In genomic region chr9:37455868-37456267, GRCm38 (mm10) we compare ENCODE assay signal across 11 mouse cellular contexts. TPM values are rescaled to one million over a fixed set of nuclear protein-coding genes. Genes with fewer than 3 reads are reported as not detected.
DNase-seq lines count a peak whose midpoint lies in the region; ATAC-seq and TF ChIP-seq lines count a peak whose summit lies in the region.
"Had no signal": no experiment of that assay in that cellular context is flagged by ENCODE, and none has a peak within 500 bp of the region (broad histone marks: within the 10 kb centered on the region; RNA-seq: fewer than 3 reads in every experiment).

No protein-coding gene starts in this region.

- no peak overlapping the region for H3K9ac ChIP-seq in heart, embryonic 15.5 days
- no peak overlapping the region for H3K9ac ChIP-seq in hindbrain, embryonic 11.5 days (ENCODE audit: low read depth, low read length)
- H3K9ac ChIP-seq in midbrain, embryonic 12.5 days (replicated peaks), result no peak overlapping the region
- H3K9ac ChIP-seq: liver, embryonic 15.5 days had no signal

- no peaks in the 10 kb centered on the region for H3K36me3 ChIP-seq in heart, embryonic 15.5 days
- no peaks in the 10 kb centered on the region for H3K36me3 ChIP-seq in hindbrain, embryonic 11.5 days (ENCODE audit: control insufficient read depth, insufficient read depth, low read length)
- no peaks in the 10 kb centered on the region for H3K36me3 ChIP-seq in midbrain, embryonic 12.5 days
- H3K36me3 ChIP-seq: liver, embryonic 15.5 days had no signal

- 0 out of 2 replicates have a peak overlapping the region, but pooled peaks have one; percentile 44 for H3K4me3 ChIP-seq in heart, embryonic 15.5 days
- H3K4me3 ChIP-seq in hindbrain, embryonic 11.5 days (ENCODE audit: low read depth, low read length), result no peak overlapping the region
- H3K4me3 ChIP-seq in midbrain, embryonic 12.5 days, result no peak overlapping the region; the same call in 1 of the 2 replicates
- H3K4me3 ChIP-seq: liver, embryonic 15.5 days had no signal

- TF ChIP-seq CTCF in brain, embryonic 14.5 days (IDR thresholded peaks at IDR 0.05; ENCODE audit: borderline replicate concordance, extremely low read depth, insufficient read depth, insufficient read length), result no peak

- H3K27me3 ChIP-seq in heart, embryonic 15.5 days, result peaks cover 96% of the 10 kb centered on the region
- H3K27me3 ChIP-seq in hindbrain, embryonic 11.5 days (ENCODE audit: control insufficient read depth, insufficient read depth, low read length), result peaks cover 83% of the 10 kb centered on the region
- peaks cover 91% of the 10 kb centered on the region for H3K27me3 ChIP-seq in midbrain, embryonic 12.5 days

- no peak overlapping the region for H3K27ac ChIP-seq in heart, embryonic 15.5 days
- H3K27ac ChIP-seq in hindbrain, embryonic 11.5 days (ENCODE audit: low read depth, low read length), result no peak overlapping the region
- H3K27ac ChIP-seq in midbrain, embryonic 12.5 days (replicated peaks), result peak overlapping the region; percentile 64; the same call in 1 of the 2 replicates
- H3K27ac ChIP-seq: liver, embryonic 15.5 days had no signal

- TF ChIP-seq POLR2A in brain, embryonic 14.5 days (IDR thresholded peaks at IDR 0.05; ENCODE audit: borderline replicate concordance, extremely low read depth, insufficient read depth, insufficient read length, poor library complexity, severe bottlenecking), result no peak

- H3K4me1 ChIP-seq in heart, embryonic 15.5 days (replicated peaks), result peaks cover 21% of the 10 kb centered on the region
- H3K4me1 ChIP-seq in hindbrain, embryonic 11.5 days (replicated peaks; ENCODE audit: control insufficient read depth, insufficient read depth, low read length), result peaks cover 6% of the 10 kb centered on the region
- H3K4me1 ChIP-seq in midbrain, embryonic 12.5 days, result peaks cover 88% of the 10 kb centered on the region

- no peaks in the 10 kb centered on the region for H3K9me3 ChIP-seq in heart, embryonic 15.5 days (replicated peaks)
- H3K9me3 ChIP-seq in hindbrain, embryonic 11.5 days (ENCODE audit: control insufficient read depth, low read length), result no peaks in the 10 kb centered on the region
- H3K9me3 ChIP-seq in midbrain, embryonic 12.5 days, result no peaks in the 10 kb centered on the region
- H3K9me3 ChIP-seq: liver, embryonic 15.5 days had no signal

- no peak for DNase-seq in heart, postnatal 14 days
- DNase-seq in brain, embryonic 14.5 days (ENCODE audit: low read depth), result peak; percentile 38
- peak; percentile 29 for DNase-seq in hindbrain, embryonic 11.5 days (ENCODE audit: low spot score)
- no peak for DNase-seq in MN1 (ENCODE audit: low spot score)
- no peak for DNase-seq in adrenal gland, postnatal 10 days
- DNase-seq: heart, postnatal 10 days had no signal

- intact Hi-C loops in heart, postnatal 14 days (cut with DNase I), result no loop called here

- no peak for ATAC-seq in heart, embryonic 15.5 days (replicated peaks; ENCODE audit: insufficient number of reproducible peaks, insufficient read depth, low FRiP score, low read depth)
- no peak for ATAC-seq in hindbrain, embryonic 11.5 days (ENCODE audit: low FRiP score)
- no peak for ATAC-seq in midbrain, embryonic 12.5 days (ENCODE audit: low FRiP score, low read depth)
- no peak for ATAC-seq in megakaryocyte-erythroid progenitor cell, adult 5-6 weeks (replicated peaks; ENCODE audit: low FRiP score, low TSS enrichment, poor library complexity, severe bottlenecking)

- 4% methylated on average over 8 of the region's 8 CpGs for WGBS in heart, embryonic 15.5 days
- 2% methylated on average over 8 of the region's 8 CpGs for WGBS in hindbrain, embryonic 11.5 days
- WGBS in midbrain, embryonic 12.5 days, result 1% methylated on average over 8 of the region's 8 CpGs

- peak overlapping the region; percentile 71; the same call in 1 of the 2 replicates for H3K4me2 ChIP-seq in heart, embryonic 15.5 days
- H3K4me2 ChIP-seq in hindbrain, embryonic 11.5 days (replicated peaks; ENCODE audit: low read depth, low read length), result peak overlapping the region; percentile 6
- H3K4me2 ChIP-seq in midbrain, embryonic 12.5 days (replicated peaks), result peak overlapping the region; percentile 52
- H3K4me2 ChIP-seq: liver, embryonic 15.5 days had no signal

RNA-seq across cellular contexts. Expression of gene Robo3, which starts 22.8 kb away (rescaled TPM):
- 0.11 and 0.13 TPM in 2 replicates for polyA plus RNA-seq in heart, embryonic 15.5 days (2015; fragmentation: Nextera tagmentation; extraction: Ambion mirVana)
- not detected for total RNA-seq in heart, postnatal 14 days (2021)
- 33.5 and 41.6 TPM in 2 replicates for polyA plus RNA-seq in brain, embryonic 14.5 days (2012; rRNA removed)
- 120 TPM in 2 replicates for polyA plus RNA-seq in hindbrain, embryonic 11.5 days (2014; fragmentation: Nextera tagmentation; extraction: Ambion mirVana)
- polyA plus RNA-seq in midbrain, embryonic 12.5 days (2016; fragmentation: Nextera tagmentation; extraction: Ambion mirVana), result 52.2 and 65.0 TPM in 2 replicates
- 3.6 and 4.1 TPM in 2 replicates for total RNA-seq in megakaryocyte-erythroid progenitor cell, adult 5-6 weeks (2014; fragmentation: Nextera tagmentation)
- 1.1 and 1.3 TPM in 2 replicates for total RNA-seq in megakaryocyte-erythroid progenitor cell, adult 5-6 weeks (2017)
- total RNA-seq in adrenal gland, postnatal 10 days (2021), result under 1 TPM; 0.45 to 0.72 TPM
- total RNA-seq: heart, postnatal 10 days had no signal

RNA-seq across cellular contexts. Expression of gene Msantd2, which starts 33.3 kb away (rescaled TPM):
- polyA plus RNA-seq in heart, embryonic 15.5 days (2015; fragmentation: Nextera tagmentation; extraction: Ambion mirVana), result 9.5 and 14.8 TPM in 2 replicates
- 10 to 100 TPM; 10.5 to 11.3 TPM for total RNA-seq in heart, postnatal 14 days (2021)
- 65.0 and 72.6 TPM in 2 replicates for polyA plus RNA-seq in brain, embryonic 14.5 days (2012; rRNA removed)
- polyA plus RNA-seq in hindbrain, embryonic 11.5 days (2014; fragmentation: Nextera tagmentation; extraction: Ambion mirVana), result 41.1 and 42.3 TPM in 2 replicates
- polyA plus RNA-seq in midbrain, embryonic 12.5 days (2016; fragmentation: Nextera tagmentation; extraction: Ambion mirVana), result 45.7 and 53.3 TPM in 2 replicates
- 15.0 and 36.3 TPM in 2 replicates for total RNA-seq in megakaryocyte-erythroid progenitor cell, adult 5-6 weeks (2014; fragmentation: Nextera tagmentation)
- 17.1 and 21.6 TPM in 2 replicates for total RNA-seq in megakaryocyte-erythroid progenitor cell, adult 5-6 weeks (2017)
- 10 to 100 TPM; 14.7 to 22.5 TPM for total RNA-seq in adrenal gland, postnatal 10 days (2021)

RNA-seq across cellular contexts. Expression of gene Robo4, which starts 54.2 kb away (rescaled TPM):
- 9.2 and 10.8 TPM in 2 replicates for polyA plus RNA-seq in heart, embryonic 15.5 days (2015; fragmentation: Nextera tagmentation; extraction: Ambion mirVana)
- 10 to 100 TPM; 41.0 to 44.1 TPM for total RNA-seq in heart, postnatal 14 days (2021)
- 4.8 and 7.2 TPM in 2 replicates for polyA plus RNA-seq in brain, embryonic 14.5 days (2012; rRNA removed)
- 5.5 and 6.8 TPM in 2 replicates for polyA plus RNA-seq in hindbrain, embryonic 11.5 days (2014; fragmentation: Nextera tagmentation; extraction: Ambion mirVana)
- 6.1 and 6.2 TPM in 2 replicates for polyA plus RNA-seq in midbrain, embryonic 12.5 days (2016; fragmentation: Nextera tagmentation; extraction: Ambion mirVana)
- total RNA-seq in megakaryocyte-erythroid progenitor cell, adult 5-6 weeks (2014; fragmentation: Nextera tagmentation), result 0.33 TPM in 1 of 2 replicates, not detected in the other
- total RNA-seq in megakaryocyte-erythroid progenitor cell, adult 5-6 weeks (2017), result 0.61 TPM in 1 of 2 replicates, not detected in the other
- 10 to 100 TPM; 24.9 to 28.4 TPM for total RNA-seq in adrenal gland, postnatal 10 days (2021)
- polyA plus RNA-seq: C2C12 had no signal

Comparison
In these comparisons a context has a peak if more than half of its experiments do, and no peak if none do; other contexts are left out.
1. H3K4me2 ChIP-seq: peak in every context shown above with its lines; median percentile 71 in heart, embryonic 15.5 days; 52 in midbrain, embryonic 12.5 days; 6 in hindbrain, embryonic 11.5 days.
2. DNase-seq: peak in brain, embryonic 14.5 days (single experiment) and hindbrain, embryonic 11.5 days (single experiment); none in heart, postnatal 14 days (0 of 2), MN1 (single experiment) and adrenal gland, postnatal 10 days (single experiment).
3. RNA of gene Robo3, which starts 22.8 kb away (polyA plus RNA-seq): 120 TPM in hindbrain, embryonic 11.5 days, 52.2 to 65.0 TPM in midbrain, embryonic 12.5 days and 33.5 to 41.6 TPM in brain, embryonic 14.5 days; 0.11 to 0.13 TPM in heart, embryonic 15.5 days; every median in the first group is over 10 times any median in the second.